Mouse (Mus musculus) left cerebral cortex, postnatal 10 days (tissue): Measurements from ENCODE around the gene Pabpc1l. TPM values are rescaled to one million over a fixed set of nuclear protein-coding genes. Genes with fewer than 3 reads are reported as not detected.

Experiments used
- DNase-seq, 2 experiments: peaks; one replicate each; pipeline ENCODE4 v3.0.0; 2021 to 2022; ENCODE audit warnings: low spot score in 2 of 2, mixed read lengths in 1 of 2; ENCODE audit errors: extremely low spot score in 1 of 2
- intact Hi-C: fragments of 180-260 bp; cut with DNase I; formaldehyde crosslinking; loops from one replicate; pipeline ENCODE4 v1.15.1; 2025
- total RNA-seq, 2 experiments: library from RNA; stranded (reverse); gene quantifications; 2 replicates each; pipeline ENCODE4 v1.2.3; 2021

Pabpc1l gene
- 1 to 10 TPM; 1.5 to 2.3 TPM for total RNA-seq

GRCm38 (mm10) chr2:164025150-164025549 lies at the start of gene Pabpc1l:
Pabpc1l (plus strand) TSS chr2:164025450.
- intact Hi-C loops = no loop called here
- no peak for DNase-seq

- intact Hi-C loops = no loop called here
- DNase-seq = no peak
These were observed 48.8 kb upstream of the Pabpc1l start for GRCm38 (mm10) chr2:163976448-163976847.

- intact Hi-C loops = no loop called here
- DNase-seq = no peak
These were observed 38.0 kb upstream of the Pabpc1l start for GRCm38 (mm10) chr2:163987233-163987632.

GRCm38 (mm10) chr2:163992871-163993270 lies 32.4 kb upstream of the Pabpc1l start:
- DNase-seq = no peak
- intact Hi-C loops = no loop called here

GRCm38 (mm10) chr2:163994654-163994976 lies 30.6 kb upstream of the Pabpc1l start, which contains the start of gene Ywhab:
Ywhab (plus strand) TSS chr2:163994960.
- peak in 1 of 2 experiments; percentile 97 for DNase-seq
- intact Hi-C loops = no loop called here

GRCm38 (mm10) chr2:163994977-163995862 lies 30.0 kb upstream of the Pabpc1l start:
- intact Hi-C loops = no loop called here
- DNase-seq = peak; percentile 87 to 94

GRCm38 (mm10) chr2:163996275-163996674 lies 29.0 kb upstream of the Pabpc1l start:
- intact Hi-C loops = no loop called here
- no peak for DNase-seq

GRCm38 (mm10) chr2:163996899-163997298 lies 28.4 kb upstream of the Pabpc1l start:
- intact Hi-C loops = no loop called here
- DNase-seq = no peak

GRCm38 (mm10) chr2:163998981-163999380 lies 26.3 kb upstream of the Pabpc1l start:
- intact Hi-C loops = no loop called here
- no peak for DNase-seq

GRCm38 (mm10) chr2:164002637-164003036 lies 22.6 kb upstream of the Pabpc1l start:
- intact Hi-C loops = no loop called here
- DNase-seq = no peak

GRCm38 (mm10) chr2:164004503-164004902 lies 20.7 kb upstream of the Pabpc1l start:
- intact Hi-C loops = no loop called here
- no peak for DNase-seq

GRCm38 (mm10) chr2:164006932-164007331 lies 18.3 kb upstream of the Pabpc1l start:
- no peak for DNase-seq
- intact Hi-C loops = no loop called here

GRCm38 (mm10) chr2:164007547-164007946 lies 17.7 kb upstream of the Pabpc1l start:
- intact Hi-C loops = no loop called here
- DNase-seq = no peak

- no peak for DNase-seq
- intact Hi-C loops = no loop called here
These were observed 17.2 kb upstream of the Pabpc1l start for GRCm38 (mm10) chr2:164007987-164008545.

GRCm38 (mm10) chr2:164009227-164009626 lies 16.0 kb upstream of the Pabpc1l start:
- peak in 1 of 2 experiments; percentile 12 for DNase-seq
- intact Hi-C loops = no loop called here

- intact Hi-C loops = no loop called here
- DNase-seq = peak in 1 of 2 experiments; percentile 7
These were observed 14.8 kb upstream of the Pabpc1l start for GRCm38 (mm10) chr2:164010496-164010895.

- no peak for DNase-seq
- intact Hi-C loops = no loop called here
These were observed 14.3 kb upstream of the Pabpc1l start for GRCm38 (mm10) chr2:164010944-164011343.

GRCm38 (mm10) chr2:164015304-164015703 lies 9.9 kb upstream of the Pabpc1l start:
- intact Hi-C loops = no loop called here
- no peak for DNase-seq

- DNase-seq = no peak
- intact Hi-C loops = no loop called here
These were observed 6.3 kb upstream of the Pabpc1l start for GRCm38 (mm10) chr2:164018910-164019309.

- DNase-seq = peak in 1 of 2 experiments; percentile 7
- intact Hi-C loops = no loop called here
These were observed 5.3 kb upstream of the Pabpc1l start for GRCm38 (mm10) chr2:164019943-164020342.
